Mouse (Mus musculus) cerebellum, adult 2 months (tissue): Measurements from ENCODE around the gene Avpr2. TPM values are rescaled to one million over a fixed set of nuclear protein-coding genes. Genes with fewer than 3 reads are reported as not detected.

Source experiments
- DNase-seq, 2 experiments: peaks; one replicate each; pipeline ENCODE4 v3.0.0; 2021
- H3K27ac ChIP-seq: fragments of 200-500 bp; 2 replicates; pipeline ENCODE4 v1.5.1; 2012; ENCODE audit warnings: low read length, control low read depth, inconsistent platforms; ENCODE audit not compliant: insufficient read depth
- H3K27me3 ChIP-seq: fragments of 200-500 bp; 2 replicates; pipeline ENCODE4 v1.6.1; 2012; ENCODE audit warnings: inconsistent platforms, mild to moderate bottlenecking, low read length, moderate library complexity; ENCODE audit not compliant: control insufficient read depth, insufficient read depth
- H3K4me1 ChIP-seq: fragments of 200-500 bp; 2 replicates; pipeline ENCODE4 v1.6.1; 2011; ENCODE audit warnings: low read length; ENCODE audit not compliant: control insufficient read depth, insufficient read depth
- H3K4me3 ChIP-seq: fragments of 200-500 bp; replicated peaks from 2 replicates; pipeline ENCODE3; 2011; ENCODE audit warnings: mild to moderate bottlenecking, low read depth, low read length, control low read depth; ENCODE audit not compliant: insufficient read depth
- CTCF ChIP-seq: fragments of 200-500 bp; IDR thresholded peaks from 2 replicates; pipeline ENCODE4 v1.5.1; 2011; ENCODE audit warnings: low read depth, mild to moderate bottlenecking, control low read depth, low read length, moderate library complexity, borderline replicate concordance; ENCODE audit not compliant: insufficient read depth
- POLR2A ChIP-seq: fragments of 200-500 bp; IDR thresholded peaks from 2 replicates; pipeline ENCODE4 v1.6.1; 2011; ENCODE audit warnings: low read length, control low read depth, borderline replicate concordance; ENCODE audit not compliant: insufficient read depth
- WGBS: fragments of 180-500 bp; shearing (Covaris S2); methylation state at CpG from one replicate; pipeline ENCODE4 v1.1.7; 2018; 5-methylcytosine and 5-hydroxymethylcytosine counted together
- polyA plus RNA-seq: library from polyadenylated mRNA; depleted of rRNA; stranded (reverse); fragments of >200 nt; gene quantifications from 2 replicates; pipeline ENCODE4 v1.2.3, GENCODE M21; 2012; rRNA removed

Gene Avpr2
- polyA plus RNA-seq, 1 experiment: 0.16 TPM

DNA sequence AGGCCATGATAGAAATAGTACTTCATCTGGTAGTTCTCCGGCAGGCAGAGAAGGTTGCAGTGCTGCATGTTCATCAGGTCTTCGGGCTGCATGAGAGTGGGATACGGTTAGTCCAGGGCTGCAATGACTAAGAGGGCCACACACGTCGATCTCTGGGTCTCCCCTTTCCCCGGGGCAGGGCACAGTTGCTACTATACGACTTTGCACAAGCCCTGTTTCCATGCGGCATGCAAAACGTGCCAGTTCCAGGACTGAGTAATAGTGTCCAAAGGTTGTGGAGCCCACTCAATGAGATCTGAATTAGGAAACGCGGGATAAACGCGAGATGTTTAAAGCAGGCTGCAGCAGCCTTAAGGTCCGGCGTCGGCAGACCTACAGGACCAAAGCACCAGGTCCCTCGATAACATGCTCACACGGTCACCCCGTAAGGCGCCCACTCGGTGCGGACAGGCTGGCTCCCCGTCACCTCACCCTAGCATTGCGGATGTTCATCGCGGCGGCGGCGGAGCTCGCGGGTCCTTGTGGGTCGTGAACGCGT is 29.5 kb downstream of the Avpr2 start:
- Histone ChIP-seq H3K27me3 (no peaks in the 10 kb centered on the region), H3K4me3 (peak overlapping the region; percentile 69), H3K27ac (peak overlapping the region; percentile 79), H3K4me1 (0 out of 2 replicates have a peak, but pooled peaks cover 2% of the 10 kb centered on the region)
- TF ChIP-seq CTCF (no peak), POLR2A (no peak)
- no peak for DNase-seq
- WGBS: 3% methylated on average over 34 of the region's 34 CpGs

DNA sequence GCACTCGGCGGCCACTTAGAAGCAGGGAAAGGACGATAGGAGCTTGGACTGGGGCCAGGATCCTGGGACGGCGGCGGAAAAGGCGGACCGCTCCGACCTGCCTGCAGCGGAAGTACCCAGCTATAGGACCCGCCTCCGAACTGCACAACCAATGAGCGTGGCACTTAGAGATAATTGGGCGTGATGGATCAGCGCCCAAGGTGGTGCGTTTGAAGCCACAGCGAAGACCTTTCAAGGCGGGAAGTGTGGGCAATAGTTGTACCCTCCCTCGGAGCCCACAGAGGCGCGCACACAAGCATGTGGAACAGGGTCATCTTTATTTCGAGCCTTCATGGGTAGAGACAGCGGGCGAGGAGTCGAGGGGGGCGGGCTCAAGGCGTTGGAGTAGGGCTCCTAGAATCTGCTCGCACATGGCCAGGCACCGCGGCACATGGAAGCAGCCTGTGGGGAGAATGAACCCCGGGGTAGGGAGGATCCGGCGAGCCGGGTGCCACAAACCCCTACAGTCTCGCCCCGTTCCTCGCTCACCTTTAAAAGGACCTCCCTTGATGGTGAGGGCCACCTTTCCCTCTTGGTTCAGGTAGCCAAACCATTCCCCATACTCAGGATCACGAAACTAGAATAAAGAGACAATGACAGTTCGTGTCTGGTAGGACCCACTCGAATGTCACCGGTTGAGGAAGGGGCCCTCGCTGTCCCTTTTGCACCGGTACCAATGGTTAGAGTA is 30.1 kb downstream of the Avpr2 start, which contains the start of the genes Arhgap4 and Naa10:
TSS of gene Arhgap4 (minus strand) at position 48 of the 727 bp plus-strand sequence.
TSS of gene Naa10 (minus strand) at position 122 of the 727 bp plus-strand sequence.
- DNase-seq: peak; percentile 92
- WGBS: 8% methylated on average over 42 of the region's 43 CpGs
- peak within 1 kb of the TSS; percentile 69 for H3K4me3 ChIP-seq
- peak within 1 kb of the TSS; percentile 79 for H3K27ac ChIP-seq
- H3K27me3 ChIP-seq: no peaks in the 10 kb centered on the region
- 0 out of 2 replicates have a peak, but pooled peaks cover 2% of the 10 kb centered on the region for H3K4me1 ChIP-seq
- TF ChIP-seq CTCF (no peak), POLR2A (peak; percentile 52)

DNA sequence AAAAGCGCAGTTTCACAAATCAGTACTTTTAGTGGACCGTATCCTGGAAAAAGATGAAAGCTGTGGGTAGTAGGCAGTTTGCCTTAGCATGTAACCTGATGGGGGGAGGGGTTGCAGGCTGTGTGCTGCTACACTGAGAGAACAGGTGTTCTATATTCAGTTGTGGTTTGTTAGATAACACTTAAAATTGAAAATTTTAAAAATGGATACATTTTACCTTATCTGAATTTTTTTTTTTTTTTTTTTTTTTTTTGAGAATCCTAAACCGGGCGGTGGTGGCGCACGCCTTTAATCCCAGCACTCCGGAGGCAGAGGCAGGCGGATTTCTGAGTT is 30.6 kb downstream of the Avpr2 start:
- no peak for TF ChIP-seq POLR2A
- TF ChIP-seq CTCF: no peak
- no peak for DNase-seq
- Histone ChIP-seq H3K4me1 (0 out of 2 replicates have a peak, but pooled peaks cover 2% of the 10 kb centered on the region), H3K27ac (peak overlapping the region; percentile 62; the same call in 1 of the 2 replicates), H3K27me3 (no peaks in the 10 kb centered on the region), H3K4me3 (peak overlapping the region; percentile 69)
- WGBS: 68% methylated on average over 8 of the region's 8 CpGs

GRCm38 (mm10) chrX:73930402-73931062 is 38.6 kb downstream of the Avpr2 start, which contains the start of gene Renbp:
Gene Renbp (minus strand): TSS chrX:73930850.
- no peak for TF ChIP-seq CTCF
- TF ChIP-seq POLR2A: no peak
- no peaks in the 10 kb centered on the region for H3K27me3 ChIP-seq
- H3K27ac ChIP-seq: no peak within 1 kb of the TSS
- no peaks in the 10 kb centered on the region for H3K4me1 ChIP-seq
- no peak for DNase-seq
- WGBS: 34% methylated on average over 17 of the region's 17 CpGs
- H3K4me3 ChIP-seq: no peak within 1 kb of the TSS

- Histone ChIP-seq H3K27ac (no peak overlapping the region), H3K4me1 (no peaks in the 10 kb centered on the region), H3K27me3 (no peaks in the 10 kb centered on the region), H3K4me3 (no peak overlapping the region)
- 70% methylated on average over 2 of the region's 2 CpGs for WGBS
- DNase-seq: no peak
- TF ChIP-seq POLR2A: no peak
- TF ChIP-seq CTCF: no peak
Observed at GRCm38 (mm10) chrX:73931871-73932270, 40.0 kb downstream of the Avpr2 start.

- Histone ChIP-seq H3K27ac (no peak overlapping the region), H3K4me1 (no peaks in the 10 kb centered on the region), H3K4me3 (no peak overlapping the region), H3K27me3 (no peaks in the 10 kb centered on the region)
- 48% methylated on average over 2 of the region's 2 CpGs for WGBS
- no peak for TF ChIP-seq CTCF
- TF ChIP-seq POLR2A: no peak
- no peak for DNase-seq
Observed at GRCm38 (mm10) chrX:73941860-73942259, 50.0 kb downstream of the Avpr2 start.

- Histone ChIP-seq H3K4me3 (no peak overlapping the region), H3K4me1 (no peaks in the 10 kb centered on the region), H3K27ac (no peak overlapping the region), H3K27me3 (no peaks in the 10 kb centered on the region)
- WGBS: 84% methylated on average over 2 of the region's 2 CpGs
- no peak for DNase-seq
- TF ChIP-seq POLR2A: no peak
- no peak for TF ChIP-seq CTCF
Observed at GRCm38 (mm10) chrX:73942294-73942693, 50.4 kb downstream of the Avpr2 start.

Other genes with a start within 250 kb of the Avpr2 start
- 92.0 and 97.8 TPM in 2 replicates for gene Pnck, start 232.0 kb upstream of the Avpr2 start, polyA plus RNA-seq
- gene Slc6a8, start 219.0 kb upstream of the Avpr2 start, polyA plus RNA-seq: 165 and 166 TPM in 2 replicates
- 115 and 127 TPM in 2 replicates for gene Bcap31, start 175.9 kb upstream of the Avpr2 start, polyA plus RNA-seq
- gene Abcd1, start 175.5 kb upstream of the Avpr2 start, polyA plus RNA-seq: 14.7 and 15.1 TPM in 2 replicates
- 27.7 and 32.5 TPM in 2 replicates for gene Plxnb3, start 135.0 kb upstream of the Avpr2 start, polyA plus RNA-seq
- 14.2 and 17.3 TPM in 2 replicates for gene Srpk3, start 117.7 kb upstream of the Avpr2 start, polyA plus RNA-seq
- 811 and 886 TPM in 2 replicates for gene Idh3g, start 105.2 kb upstream of the Avpr2 start, polyA plus RNA-seq
- gene Ssr4, start 105.1 kb upstream of the Avpr2 start, polyA plus RNA-seq: 161 and 176 TPM in 2 replicates
- gene Pdzd4, start 67.1 kb upstream of the Avpr2 start, polyA plus RNA-seq: 54.6 and 56.6 TPM in 2 replicates
- gene L1cam, start 4.0 kb downstream of the Avpr2 start, polyA plus RNA-seq: 97.0 and 98.1 TPM in 2 replicates
- 5.4 and 5.9 TPM in 2 replicates for gene Arhgap4, start 29.8 kb downstream of the Avpr2 start, polyA plus RNA-seq
- gene Naa10, start 29.8 kb downstream of the Avpr2 start, polyA plus RNA-seq: 92.3 and 96.2 TPM in 2 replicates
- 9.7 and 11.0 TPM in 2 replicates for gene Renbp, start 38.7 kb downstream of the Avpr2 start, polyA plus RNA-seq
- gene Hcfc1, start 74.3 kb downstream of the Avpr2 start, polyA plus RNA-seq: 43.0 and 43.1 TPM in 2 replicates
- 100 and 109 TPM in 2 replicates for gene Irak1, start 131.8 kb downstream of the Avpr2 start, polyA plus RNA-seq
- 0.57 TPM in 1 of 2 replicates, not detected in the other for gene Opn1mw, start 235.4 kb downstream of the Avpr2 start, polyA plus RNA-seq
- 30.7 and 34.0 TPM in 2 replicates for gene Mecp2, start 243.3 kb downstream of the Avpr2 start, polyA plus RNA-seq